Mouse (Mus musculus): ENCODE measurements around the gene Zfp286. TPM values are rescaled to one million over a fixed set of nuclear protein-coding genes. Genes with fewer than 3 reads are reported as not detected.
"Not testable (repeated sequence)": the region's sequence is repeated elsewhere in the genome, so short reads cannot be mapped to it uniquely, and the experiment has no call there.

Zfp286 gene
- polyA plus RNA-seq, 1 experiment from 2014 or later = 25.7 TPM

GRCm38 (mm10) chr11:62756456-62757142 is 32.7 kb downstream of the Zfp286 start:
- H3K4me1 ChIP-seq (ENCODE audit: control insufficient read depth, insufficient read depth, low read depth, low read length) = peaks cover 5% of the 10 kb centered on the region
- peak; percentile 99 for ATAC-seq
- no peaks in the 10 kb centered on the region for H3K27me3 ChIP-seq (replicated peaks; ENCODE audit: control insufficient read depth, insufficient read depth, low read length)
- no peak overlapping the region for H3K27ac ChIP-seq (ENCODE audit: low read depth, low read length)
- no peaks in the 10 kb centered on the region for H3K36me3 ChIP-seq (ENCODE audit: control insufficient read depth, insufficient read depth, low read length)
- 8% methylated on average over 30 of the region's 36 CpGs for WGBS
- peak overlapping the region; percentile 48 for H3K4me3 ChIP-seq (ENCODE audit: low read length)
- H3K4me2 ChIP-seq (ENCODE audit: low read length) = peak overlapping the region; percentile 76
- no peaks in the 10 kb centered on the region for H3K9me3 ChIP-seq (ENCODE audit: control insufficient read depth, low read length)
- H3K9ac ChIP-seq (ENCODE audit: low read depth, low read length) = peak overlapping the region; percentile 62

GRCm38 (mm10) chr11:62752780-62753179 is 36.5 kb downstream of the Zfp286 start, which contains the start of gene Gm10428:
TSS of gene Gm10428 (plus strand) at chr11:62753100.
- Histone ChIP-seq H3K4me2 (ENCODE audit: low read length) (no peak within 1 kb of the TSS), H3K27ac (ENCODE audit: low read depth, low read length) (no peak within 1 kb of the TSS), H3K27me3 (replicated peaks; ENCODE audit: control insufficient read depth, insufficient read depth, low read length) (no peaks in the 10 kb centered on the region), H3K4me1 (ENCODE audit: control insufficient read depth, insufficient read depth, low read depth, low read length) (peaks cover 5% of the 10 kb centered on the region), H3K9ac (ENCODE audit: low read depth, low read length) (no peak within 1 kb of the TSS), H3K36me3 (ENCODE audit: control insufficient read depth, insufficient read depth, low read length) (no peaks in the 10 kb centered on the region), H3K4me3 (ENCODE audit: low read length) (no peak within 1 kb of the TSS), H3K9me3 (ENCODE audit: control insufficient read depth, low read length) (no peaks in the 10 kb centered on the region)
- ATAC-seq = no peak
- 87% methylated on average over 8 of the region's 8 CpGs for WGBS

- H3K27ac ChIP-seq (ENCODE audit: low read depth, low read length) = no peak overlapping the region
- H3K4me1 ChIP-seq (ENCODE audit: control insufficient read depth, insufficient read depth, low read depth, low read length) = peaks cover 2% of the 10 kb centered on the region
- H3K9ac ChIP-seq (ENCODE audit: low read depth, low read length) = no peak overlapping the region
- no peaks in the 10 kb centered on the region for H3K9me3 ChIP-seq (ENCODE audit: control insufficient read depth, low read length)
- H3K27me3 ChIP-seq (replicated peaks; ENCODE audit: control insufficient read depth, insufficient read depth, low read length) = no peaks in the 10 kb centered on the region
- no peak for ATAC-seq
- WGBS = 75% methylated on average over 11 of the region's 11 CpGs
- H3K36me3 ChIP-seq (ENCODE audit: control insufficient read depth, insufficient read depth, low read length) = no peaks in the 10 kb centered on the region
- H3K4me2 ChIP-seq (ENCODE audit: low read length) = no peak overlapping the region
- H3K4me3 ChIP-seq (ENCODE audit: low read length) = no peak overlapping the region
Observed at GRCm38 (mm10) chr11:62752191-62752590, 37.1 kb downstream of the Zfp286 start.

- ATAC-seq; H3K36me3 ChIP-seq (ENCODE audit: control insufficient read depth, insufficient read depth, low read length); H3K9me3 ChIP-seq (ENCODE audit: control insufficient read depth, low read length); H3K4me3 ChIP-seq (ENCODE audit: low read length); H3K9ac ChIP-seq (ENCODE audit: low read depth, low read length); H3K4me1 ChIP-seq (ENCODE audit: control insufficient read depth, insufficient read depth, low read depth, low read length); H3K4me2 ChIP-seq (ENCODE audit: low read length); H3K27ac ChIP-seq (ENCODE audit: low read depth, low read length); H3K27me3 ChIP-seq (replicated peaks; ENCODE audit: control insufficient read depth, insufficient read depth, low read length): not testable (repeated sequence)
- WGBS = 96% methylated on average over 13 of the region's 13 CpGs
Observed at GRCm38 (mm10) chr11:62749445-62749844, 39.8 kb downstream of the Zfp286 start.

- Histone ChIP-seq H3K9ac (ENCODE audit: low read depth, low read length) (no peak overlapping the region), H3K27me3 (replicated peaks; ENCODE audit: control insufficient read depth, insufficient read depth, low read length) (no peaks in the 10 kb centered on the region), H3K4me2 (ENCODE audit: low read length) (no peak overlapping the region), H3K36me3 (ENCODE audit: control insufficient read depth, insufficient read depth, low read length) (no peaks in the 10 kb centered on the region), H3K4me3 (ENCODE audit: low read length) (no peak overlapping the region), H3K27ac (ENCODE audit: low read depth, low read length) (no peak overlapping the region), H3K9me3 (ENCODE audit: control insufficient read depth, low read length) (no peaks in the 10 kb centered on the region), H3K4me1 (ENCODE audit: control insufficient read depth, insufficient read depth, low read depth, low read length) (peaks cover 3% of the 10 kb centered on the region; the same call in 1 of the 2 replicates)
- no peak for ATAC-seq
- WGBS = 78% methylated on average over 4 of the region's 4 CpGs
Observed at GRCm38 (mm10) chr11:62748062-62748461, 41.2 kb downstream of the Zfp286 start.

- no peaks in the 10 kb centered on the region for H3K36me3 ChIP-seq (ENCODE audit: control insufficient read depth, insufficient read depth, low read length)
- H3K4me3 ChIP-seq (ENCODE audit: low read length) = no peak overlapping the region
- H3K27ac ChIP-seq (ENCODE audit: low read depth, low read length) = no peak overlapping the region
- no peak overlapping the region for H3K4me2 ChIP-seq (ENCODE audit: low read length)
- H3K9ac ChIP-seq (ENCODE audit: low read depth, low read length) = no peak overlapping the region
- H3K4me1 ChIP-seq (ENCODE audit: control insufficient read depth, insufficient read depth, low read depth, low read length) = peaks cover 3% of the 10 kb centered on the region; the same call in 1 of the 2 replicates
- no peaks in the 10 kb centered on the region for H3K9me3 ChIP-seq (ENCODE audit: control insufficient read depth, low read length)
- no peaks in the 10 kb centered on the region for H3K27me3 ChIP-seq (replicated peaks; ENCODE audit: control insufficient read depth, insufficient read depth, low read length)
- WGBS = 79% methylated on average over 9 of the region's 9 CpGs
- no peak for ATAC-seq
Observed at GRCm38 (mm10) chr11:62747227-62747626, 42.0 kb downstream of the Zfp286 start.

- no peaks in the 10 kb centered on the region for H3K9me3 ChIP-seq (ENCODE audit: control insufficient read depth, low read length)
- peak; percentile 90 for ATAC-seq
- H3K4me1 ChIP-seq (ENCODE audit: control insufficient read depth, insufficient read depth, low read depth, low read length) = peaks cover 3% of the 10 kb centered on the region; the same call in 1 of the 2 replicates
- peak overlapping the region; percentile 32 for H3K27ac ChIP-seq (ENCODE audit: low read depth, low read length)
- peak overlapping the region; percentile 48 for H3K4me3 ChIP-seq (ENCODE audit: low read length)
- H3K9ac ChIP-seq (ENCODE audit: low read depth, low read length) = peak overlapping the region; percentile 50
- peak overlapping the region; percentile 72 for H3K4me2 ChIP-seq (ENCODE audit: low read length)
- no peaks in the 10 kb centered on the region for H3K36me3 ChIP-seq (ENCODE audit: control insufficient read depth, insufficient read depth, low read length)
- no peaks in the 10 kb centered on the region for H3K27me3 ChIP-seq (replicated peaks; ENCODE audit: control insufficient read depth, insufficient read depth, low read length)
- WGBS = 2% methylated on average over 27 of the region's 27 CpGs
Observed at GRCm38 (mm10) chr11:62746001-62746533, 43.2 kb downstream of the Zfp286 start.

GRCm38 (mm10) chr11:62744103-62744502 is 45.2 kb downstream of the Zfp286 start:
- H3K27me3 ChIP-seq (replicated peaks; ENCODE audit: control insufficient read depth, insufficient read depth, low read length) = no peaks in the 10 kb centered on the region
- no peak overlapping the region for H3K27ac ChIP-seq (ENCODE audit: low read depth, low read length)
- 46% methylated on average over 5 of the region's 5 CpGs for WGBS
- no peaks in the 10 kb centered on the region for H3K9me3 ChIP-seq (ENCODE audit: control insufficient read depth, low read length)
- H3K4me3 ChIP-seq (ENCODE audit: low read length) = no peak overlapping the region
- ATAC-seq = peak; percentile 25; the same call in 1 of the 2 replicates
- H3K4me2 ChIP-seq (ENCODE audit: low read length) = no peak overlapping the region
- H3K9ac ChIP-seq (ENCODE audit: low read depth, low read length) = no peak overlapping the region
- peaks cover 3% of the 10 kb centered on the region; the same call in 1 of the 2 replicates for H3K4me1 ChIP-seq (ENCODE audit: control insufficient read depth, insufficient read depth, low read depth, low read length)
- no peaks in the 10 kb centered on the region for H3K36me3 ChIP-seq (ENCODE audit: control insufficient read depth, insufficient read depth, low read length)

- Histone ChIP-seq H3K4me1 (ENCODE audit: control insufficient read depth, insufficient read depth, low read depth, low read length) (peaks cover 3% of the 10 kb centered on the region; the same call in 1 of the 2 replicates), H3K9ac (ENCODE audit: low read depth, low read length) (no peak overlapping the region), H3K27me3 (replicated peaks; ENCODE audit: control insufficient read depth, insufficient read depth, low read length) (no peaks in the 10 kb centered on the region), H3K27ac (ENCODE audit: low read depth, low read length) (no peak overlapping the region), H3K9me3 (ENCODE audit: control insufficient read depth, low read length) (no peaks in the 10 kb centered on the region), H3K4me2 (ENCODE audit: low read length) (no peak overlapping the region), H3K36me3 (ENCODE audit: control insufficient read depth, insufficient read depth, low read length) (no peaks in the 10 kb centered on the region), H3K4me3 (ENCODE audit: low read length) (no peak overlapping the region)
- ATAC-seq = no peak
- WGBS = 81% methylated on average over 10 of the region's 10 CpGs
Observed at GRCm38 (mm10) chr11:62742261-62742957, 46.9 kb downstream of the Zfp286 start.

Data from hindbrain, embryonic 16.5 days (tissue).